Mouse (Mus musculus) MEL (cell line): ENCODE results near the gene Sned1.

Source experiments
- CHD1 ChIP-seq: IDR thresholded peaks from 2 replicates; pipeline ENCODE4 v1.6.1; 2012; ENCODE audit warnings: low read depth, mild to moderate bottlenecking, inconsistent platforms, low read length, improper control_type of control experiment
- CTCF ChIP-seq, 3 experiments: IDR thresholded peaks in 2 of 3; conservative IDR thresholded peaks in 1 of 3; 2 replicates each; pipeline ENCODE4 v1.5.1; 2011 to 2012; ENCODE audit warnings: low read length in 3 of 3, low read depth in 2 of 3, mild to moderate bottlenecking in 2 of 3, improper control_type of control experiment in 1 of 3, inconsistent platforms in 1 of 3, mixed read lengths in 1 of 3, moderate library complexity in 1 of 3; ENCODE audit not compliant: control insufficient read depth in 1 of 3, insufficient read depth in 1 of 3, poor library complexity in 1 of 3, severe bottlenecking in 1 of 3
- EP300 ChIP-seq, 2 experiments: IDR thresholded peaks; 2 replicates each; pipeline ENCODE4 v1.6.1; 2011; ENCODE audit warnings: improper control_type of control experiment in 2 of 2, low read length in 2 of 2, low read depth in 1 of 2, mild to moderate bottlenecking in 1 of 2
- ETS1 ChIP-seq: IDR thresholded peaks from 2 replicates; pipeline ENCODE4 v1.6.1; 2012; ENCODE audit warnings: low read depth, mild to moderate bottlenecking, inconsistent platforms, low read length, improper control_type of control experiment, moderate library complexity
- MXI1 ChIP-seq: IDR thresholded peaks from 2 replicates; pipeline ENCODE4 v1.6.1; 2011; ENCODE audit warnings: mild to moderate bottlenecking, low read depth, low read length, improper control_type of control experiment
- POLR2A ChIP-seq, 2 experiments: IDR thresholded peaks; 2 replicates each; pipeline ENCODE4 v1.6.1; 2011 to 2012; ENCODE audit warnings: low read length in 2 of 2, mild to moderate bottlenecking in 2 of 2, control low read depth in 1 of 2, improper control_type of control experiment in 1 of 2, low read depth in 1 of 2, moderate library complexity in 1 of 2; ENCODE audit not compliant: control insufficient read depth in 1 of 2, insufficient read depth in 1 of 2, poor library complexity in 1 of 2
- RAD21 ChIP-seq: IDR thresholded peaks from 2 replicates; pipeline ENCODE4 v1.6.1; 2011; ENCODE audit warnings: mild to moderate bottlenecking, low read depth, low read length, improper control_type of control experiment
- SIN3A ChIP-seq: IDR thresholded peaks from 2 replicates; pipeline ENCODE4 v1.6.1; 2012; ENCODE audit warnings: low read length, improper control_type of control experiment, inconsistent platforms
- TCF12 ChIP-seq: IDR thresholded peaks from 2 replicates; pipeline ENCODE4 v1.6.1; 2014; ENCODE audit warnings: low read depth, mild to moderate bottlenecking, inconsistent platforms, low read length, improper control_type of control experiment, moderate library complexity
- ZMIZ1 ChIP-seq: IDR thresholded peaks from 2 replicates; pipeline ENCODE4 v1.6.1; 2012; ENCODE audit warnings: low read depth, mild to moderate bottlenecking, inconsistent platforms, low read length, improper control_type of control experiment, moderate library complexity
- ZNF384 ChIP-seq: IDR thresholded peaks from 2 replicates; pipeline ENCODE4 v1.6.1; 2012; ENCODE audit warnings: low read depth, mild to moderate bottlenecking, inconsistent platforms, low read length, improper control_type of control experiment

GRCm38 (mm10) chr1:93229221-93229620, 6.4 kb upstream of the Sned1 start:
- TF ChIP-seq CTCF (IDR thresholded peaks at IDR 0.05 in 2 of 3, conservative IDR thresholded peaks at IDR 0.05 in 1 of 3; ENCODE audit: control insufficient read depth in 1 of 3, insufficient read depth in 1 of 3, low read depth in 2 of 3, low read length in 3 of 3, poor library complexity in 1 of 3, severe bottlenecking in 1 of 3) (no peak), RAD21 (no peak), ZMIZ1 (no peak), ETS1 (no peak), ZNF384 (no peak), POLR2A (IDR thresholded peaks at IDR 0.05; ENCODE audit: control insufficient read depth in 1 of 2, insufficient read depth in 1 of 2, low read depth in 1 of 2, low read length in 2 of 2, poor library complexity in 1 of 2) (no peak), CHD1 (no peak), SIN3A (no peak), TCF12 (no peak), MXI1 (no peak), EP300 (IDR thresholded peaks at IDR 0.05; ENCODE audit: low read depth in 1 of 2, low read length in 2 of 2) (no peak)
